Mouse (Mus musculus) small intestine, adult 2 months (tissue): Measurements from ENCODE around the gene Drg1.

Experiments
- CTCF ChIP-seq: fragments of 200-500 bp; IDR thresholded peaks from 2 replicates; pipeline ENCODE4 v1.5.1; 2012; ENCODE audit warnings: low read depth, mild to moderate bottlenecking, control low read depth, inconsistent platforms, low read length, moderate library complexity, mixed read lengths; ENCODE audit not compliant: insufficient replicate concordance, insufficient read length; ENCODE audit errors: extremely low read depth
- POLR2A ChIP-seq: fragments of 200-500 bp; IDR thresholded peaks from 2 replicates; pipeline ENCODE4 v1.6.1; 2012; ENCODE audit warnings: low read depth, mild to moderate bottlenecking, control low read depth, inconsistent platforms, low read length, moderate library complexity

GRCm38 (mm10) chr11:3201326-3202230, 64.6 kb downstream of the Drg1 start:
- TF ChIP-seq CTCF (no peak), POLR2A (no peak)
